Mouse (Mus musculus): ENCODE data around the gene Scn2a.

DNA sequence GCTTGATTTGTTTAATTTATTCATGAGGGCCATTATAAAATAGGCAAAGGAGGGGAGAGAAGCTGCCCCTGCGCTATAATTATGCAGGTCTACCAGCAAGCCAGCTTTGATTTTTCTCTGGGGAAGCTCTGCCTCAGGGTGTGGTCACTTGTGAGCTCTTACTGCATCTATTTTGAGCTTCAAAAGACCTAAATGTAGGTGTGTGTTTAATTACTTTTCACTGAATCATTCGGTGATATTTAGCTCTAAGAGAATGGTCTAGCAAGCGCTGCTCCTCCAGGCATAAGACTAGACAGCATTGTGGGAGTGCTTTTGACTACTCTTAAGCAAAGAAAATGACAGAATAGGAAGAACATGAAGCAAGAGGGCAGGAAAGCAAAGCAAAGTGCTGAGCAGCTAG is 80.6 kb downstream of the Scn2a start:
- no peak for TF ChIP-seq CTCF (IDR thresholded peaks at IDR 0.05; ENCODE audit: borderline replicate concordance, insufficient read depth, low read depth, low read length)
- no peak for TF ChIP-seq POLR2A (IDR thresholded peaks at IDR 0.05; ENCODE audit: borderline replicate concordance, insufficient read depth, low read length)

Measured in cerebellum, adult 2 months (tissue).